Mouse (Mus musculus) lung, embryonic 16.5 days (tissue): ENCODE results near the gene Slc5a3. TPM values are rescaled to one million over a fixed set of nuclear protein-coding genes. Genes with fewer than 3 reads are reported as not detected.
"Not testable (repeated sequence)": the region's sequence is repeated elsewhere in the genome, so short reads cannot be mapped to it uniquely, and the experiment has no call there.

Source experiments
- ATAC-seq: fragments of 200-750 bp; cut with Nextera tagmentation; 2 replicates; pipeline ENCODE4 v1.8.0; 2017; ENCODE audit warnings: low read depth, mild to moderate bottlenecking, moderate library complexity
- H3K27ac ChIP-seq: fragments of 300-500 bp; sonication (generic); 2 replicates; pipeline ENCODE4 v1.5.1; 2014; ENCODE audit warnings: mild to moderate bottlenecking, control low read depth, low read length
- H3K27me3 ChIP-seq: fragments of 300-500 bp; sonication (generic); 2 replicates; pipeline ENCODE4 v1.6.1; 2014; ENCODE audit warnings: low read depth, low read length, mixed read lengths; ENCODE audit not compliant: control insufficient read depth, insufficient read depth
- H3K36me3 ChIP-seq: fragments of 300-500 bp; sonication (generic); 2 replicates; pipeline ENCODE4 v1.6.1; 2014; ENCODE audit warnings: low read length; ENCODE audit not compliant: control insufficient read depth, insufficient read depth
- H3K4me1 ChIP-seq: fragments of 300-500 bp; sonication (generic); replicated peaks from 2 replicates; pipeline ENCODE4 v1.6.1; 2014; ENCODE audit warnings: low read length, mixed read lengths; ENCODE audit not compliant: control insufficient read depth, insufficient read depth
- H3K4me2 ChIP-seq: fragments of 300-500 bp; sonication (generic); 2 replicates; pipeline ENCODE4 v1.6.1; 2014; ENCODE audit warnings: low read depth, low read length, control low read depth
- H3K4me3 ChIP-seq: fragments of 300-500 bp; sonication (generic); 2 replicates; pipeline ENCODE4 v1.5.1; 2014; ENCODE audit warnings: mild to moderate bottlenecking, low read length, control low read depth
- H3K9ac ChIP-seq: fragments of 300-500 bp; sonication (generic); 2 replicates; pipeline ENCODE4 v1.6.1; 2014; ENCODE audit warnings: low read length, control low read depth
- H3K9me3 ChIP-seq: fragments of 300-500 bp; sonication (generic); 2 replicates; pipeline ENCODE4 v1.6.1; 2016; ENCODE audit warnings: low read length; ENCODE audit not compliant: control insufficient read depth
- WGBS: fragments of 180-500 bp; shearing (Covaris S2); extraction: QIAGEN DNeasy Blood & Tissue Kit; methylation state at CpG from one replicate; pipeline ENCODE4 v1.1.7; 2014; 5-methylcytosine and 5-hydroxymethylcytosine counted together
- polyA plus RNA-seq: library from polyadenylated mRNA; unstranded; fragments of >200 nt; fragmentation: Nextera tagmentation; extraction: Ambion mirVana; gene quantifications from 2 replicates; pipeline ENCODE4 v1.2.1, GENCODE M21; 2015

The Slc5a3 gene
- polyA plus RNA-seq, 1 experiment from 2014 or later, result 3.8 TPM

- no peak for ATAC-seq
- Histone ChIP-seq H3K9ac (no peak overlapping the region), H3K4me3 (no peak overlapping the region), H3K27ac (no peak overlapping the region), H3K4me1 (no peaks in the 10 kb centered on the region), H3K9me3 (no peaks in the 10 kb centered on the region), H3K27me3 (no peaks in the 10 kb centered on the region), H3K4me2 (no peak overlapping the region), H3K36me3 (no peaks in the 10 kb centered on the region)
- 78% methylated on average over 5 of the region's 5 CpGs for WGBS
Observed at GRCm38 (mm10) chr16:92091876-92092275, 33.8 kb downstream of the Slc5a3 start.

GRCm38 (mm10) chr16:92098351-92099051 is 40.4 kb downstream of the Slc5a3 start:
- Histone ChIP-seq H3K9ac (no peak overlapping the region), H3K4me2 (no peak overlapping the region), H3K27me3 (no peaks in the 10 kb centered on the region), H3K9me3 (no peaks in the 10 kb centered on the region), H3K4me1 (peaks cover under 1% of the 10 kb centered on the region), H3K36me3 (no peaks in the 10 kb centered on the region), H3K4me3 (no peak overlapping the region), H3K27ac (no peak overlapping the region)
- ATAC-seq, result no peak
- 72% methylated on average over 10 of the region's 10 CpGs for WGBS

DNA sequence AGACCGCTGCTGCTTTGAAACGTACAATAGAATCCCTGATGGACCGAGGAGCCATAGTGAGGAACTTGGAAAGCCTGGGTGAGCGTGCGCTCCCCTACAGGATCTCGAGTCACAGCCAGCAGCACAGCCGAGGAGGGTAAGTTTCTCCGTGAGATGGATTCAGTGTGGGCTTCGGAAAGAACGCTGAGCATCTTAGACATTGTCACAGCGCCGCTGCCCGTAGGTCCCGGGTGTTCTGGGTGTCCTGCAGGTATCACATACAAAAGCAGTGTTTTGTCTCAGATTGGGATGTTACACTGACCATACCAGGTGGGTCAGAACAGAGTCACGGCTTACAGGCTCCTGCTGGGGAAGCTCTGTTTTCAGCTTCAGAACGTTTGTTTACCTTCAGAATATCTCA is 41.5 kb downstream of the Slc5a3 start:
- H3K4me3 ChIP-seq, result no peak overlapping the region
- H3K4me2 ChIP-seq, result no peak overlapping the region
- H3K27me3 ChIP-seq, result no peaks in the 10 kb centered on the region
- H3K9me3 ChIP-seq, result no peaks in the 10 kb centered on the region
- H3K27ac ChIP-seq, result no peak overlapping the region
- H3K9ac ChIP-seq, result no peak overlapping the region
- H3K36me3 ChIP-seq, result no peaks in the 10 kb centered on the region
- WGBS, result 79% methylated on average over 16 of the region's 16 CpGs
- no peak for ATAC-seq
- H3K4me1 ChIP-seq, result peaks cover 3% of the 10 kb centered on the region

- H3K4me3 ChIP-seq, result no peak overlapping the region
- no peaks in the 10 kb centered on the region for H3K9me3 ChIP-seq
- no peak overlapping the region for H3K27ac ChIP-seq
- no peaks in the 10 kb centered on the region for H3K27me3 ChIP-seq
- no peak overlapping the region for H3K4me2 ChIP-seq
- no peak for ATAC-seq
- no peaks in the 10 kb centered on the region for H3K36me3 ChIP-seq
- WGBS, result 72% methylated on average over 4 of the region's 4 CpGs
- no peak overlapping the region for H3K9ac ChIP-seq
- peaks cover 3% of the 10 kb centered on the region for H3K4me1 ChIP-seq
Observed at GRCm38 (mm10) chr16:92100111-92100510, 42.0 kb downstream of the Slc5a3 start.

DNA sequence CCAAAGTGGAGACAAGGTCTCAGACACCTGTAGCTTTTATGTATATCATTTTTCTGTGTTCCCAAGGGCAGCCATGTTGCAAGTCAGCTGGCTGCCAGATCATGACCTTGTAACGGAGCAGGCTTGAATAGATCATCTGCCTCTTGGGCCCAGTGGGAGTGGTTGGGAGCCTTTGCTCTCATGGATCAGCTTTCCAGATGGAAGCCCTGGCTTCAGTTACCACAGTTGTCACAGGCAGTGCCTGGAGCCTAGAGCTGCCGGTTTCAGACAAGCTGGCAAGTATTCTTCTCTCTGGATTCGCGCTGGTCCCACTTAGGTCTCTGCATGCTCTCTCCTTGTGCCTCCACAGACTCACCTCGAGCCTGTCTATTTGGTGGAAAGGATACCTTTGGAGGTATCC is 44.0 kb downstream of the Slc5a3 start:
- Histone ChIP-seq H3K4me3 (no peak overlapping the region), H3K4me1 (peaks cover 3% of the 10 kb centered on the region), H3K4me2 (no peak overlapping the region), H3K27ac (no peak overlapping the region), H3K36me3 (no peaks in the 10 kb centered on the region), H3K9me3 (no peaks in the 10 kb centered on the region), H3K9ac (no peak overlapping the region), H3K27me3 (no peaks in the 10 kb centered on the region)
- ATAC-seq, result no peak
- 92% methylated on average over 5 of the region's 5 CpGs for WGBS

DNA sequence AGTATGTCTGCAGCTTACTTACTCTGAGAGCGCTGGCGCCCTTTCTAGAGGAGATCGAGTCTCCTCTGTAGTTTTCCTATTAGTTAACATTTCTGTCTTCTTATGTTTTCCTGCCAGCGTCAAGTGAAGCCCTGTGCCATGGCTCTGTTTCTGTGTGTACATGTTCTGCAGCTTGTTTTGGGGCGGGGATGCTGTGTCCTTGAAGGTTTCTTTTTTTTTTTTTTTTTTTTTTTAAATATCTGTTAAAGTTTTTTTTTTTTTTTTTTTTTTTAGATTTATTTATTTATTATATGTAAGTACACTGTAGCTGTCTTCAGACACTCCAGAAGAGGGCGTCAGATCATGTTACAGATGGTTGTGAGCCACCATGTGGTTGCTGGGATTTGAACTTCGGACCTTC is 44.8 kb downstream of the Slc5a3 start:
- not testable (repeated sequence) for H3K36me3 ChIP-seq, H3K27me3 ChIP-seq, H3K4me2 ChIP-seq, H3K4me1 ChIP-seq, H3K27ac ChIP-seq, H3K9ac ChIP-seq, ATAC-seq, H3K4me3 ChIP-seq, H3K9me3 ChIP-seq
- WGBS, result 96% methylated on average over 6 of the region's 7 CpGs

GRCm38 (mm10) chr16:92103572-92104331 is 45.6 kb downstream of the Slc5a3 start:
- peaks cover 3% of the 10 kb centered on the region for H3K4me1 ChIP-seq
- H3K27ac ChIP-seq, result no peak overlapping the region
- no peak overlapping the region for H3K9ac ChIP-seq
- ATAC-seq, result peak; percentile 41; the same call in 1 of the 2 replicates
- no peak overlapping the region for H3K4me3 ChIP-seq
- H3K36me3 ChIP-seq, result no peaks in the 10 kb centered on the region
- no peaks in the 10 kb centered on the region for H3K9me3 ChIP-seq
- H3K27me3 ChIP-seq, result no peaks in the 10 kb centered on the region
- WGBS, result 49% methylated on average over 9 of the region's 9 CpGs
- H3K4me2 ChIP-seq, result no peak overlapping the region

GRCm38 (mm10) chr16:92104332-92104590 is 46.1 kb downstream of the Slc5a3 start:
- Histone ChIP-seq H3K27ac (no peak overlapping the region), H3K9ac (no peak overlapping the region), H3K9me3 (no peaks in the 10 kb centered on the region), H3K4me2 (no peak overlapping the region), H3K36me3 (no peaks in the 10 kb centered on the region), H3K4me1 (peaks cover 3% of the 10 kb centered on the region), H3K27me3 (no peaks in the 10 kb centered on the region), H3K4me3 (no peak overlapping the region)
- no peak for ATAC-seq
- WGBS, result 92% methylated on average over 2 of the region's 2 CpGs

DNA sequence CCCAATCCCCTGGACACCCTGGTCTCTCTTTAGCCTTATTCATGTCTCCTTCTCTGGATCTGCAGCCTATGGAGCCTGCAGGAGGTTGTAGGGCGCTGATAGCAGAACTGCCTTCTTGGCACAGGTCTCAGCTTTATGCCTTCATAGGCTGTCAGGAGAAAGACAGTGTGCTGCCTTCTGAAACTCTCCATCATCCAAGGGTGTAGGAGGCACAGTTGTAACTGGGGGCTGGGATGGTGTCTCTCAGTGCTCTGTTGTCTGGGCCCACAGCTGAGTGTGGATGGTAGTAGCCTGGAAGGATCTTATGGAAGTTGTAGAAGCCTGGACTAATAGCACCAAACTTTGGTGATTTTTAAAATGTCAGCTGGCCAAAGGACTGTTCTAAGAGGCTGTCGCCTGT is 46.8 kb downstream of the Slc5a3 start:
- H3K36me3 ChIP-seq, result no peaks in the 10 kb centered on the region
- H3K4me2 ChIP-seq, result no peak overlapping the region
- no peak overlapping the region for H3K9ac ChIP-seq
- 89% methylated on average over 2 of the region's 2 CpGs for WGBS
- H3K9me3 ChIP-seq, result no peaks in the 10 kb centered on the region
- no peak for ATAC-seq
- no peak overlapping the region for H3K27ac ChIP-seq
- H3K4me3 ChIP-seq, result no peak overlapping the region
- no peaks in the 10 kb centered on the region for H3K27me3 ChIP-seq
- H3K4me1 ChIP-seq, result peaks cover 3% of the 10 kb centered on the region
